Mouse (Mus musculus) limb, embryonic 14.5 days (tissue): ENCODE results near the gene Hoxc5. TPM values are rescaled to one million over a fixed set of nuclear protein-coding genes. Genes with fewer than 3 reads are reported as not detected.

Source experiments
- ATAC-seq: fragments of 200-750 bp; cut with Nextera tagmentation; 2 replicates; pipeline ENCODE4 v1.8.0; 2017; ENCODE audit warnings: low read depth, moderate number of reproducible peaks, moderate TSS enrichment; ENCODE audit not compliant: low FRiP score
- DNase-seq: peaks from one replicate; pipeline ENCODE4 v3.0.0-alpha.2; 2015; ENCODE audit warnings: low spot score
- H3K27ac ChIP-seq: fragments of 300-500 bp; sonication (generic); replicated peaks from 2 replicates; pipeline ENCODE4 v1.5.1; 2014; ENCODE audit warnings: low read depth, mild to moderate bottlenecking, low read length, moderate library complexity, mixed read lengths
- H3K27me3 ChIP-seq: fragments of 300-500 bp; sonication (generic); 2 replicates; pipeline ENCODE4 v1.6.1; 2014; ENCODE audit warnings: low read length, mixed read lengths; ENCODE audit not compliant: control insufficient read depth, insufficient read depth
- H3K36me3 ChIP-seq: fragments of 300-500 bp; sonication (generic); 2 replicates; pipeline ENCODE4 v1.6.1; 2014; ENCODE audit warnings: mild to moderate bottlenecking, low read length, moderate library complexity, mixed read lengths; ENCODE audit not compliant: control insufficient read depth, insufficient read depth
- H3K4me1 ChIP-seq: fragments of 300-500 bp; sonication (generic); 2 replicates; pipeline ENCODE4 v1.6.1; 2014; ENCODE audit warnings: antibody characterized with exemption, low read length, mixed read lengths; ENCODE audit not compliant: control insufficient read depth, insufficient read depth
- H3K4me2 ChIP-seq: fragments of 300-500 bp; sonication (generic); replicated peaks from 2 replicates; pipeline ENCODE4 v1.6.1; 2014; ENCODE audit warnings: low read depth, mild to moderate bottlenecking, low read length, moderate library complexity; ENCODE audit not compliant: severe bottlenecking
- H3K4me3 ChIP-seq: fragments of 300-500 bp; sonication (generic); replicated peaks from 2 replicates; pipeline ENCODE4 v1.5.1; 2014; ENCODE audit warnings: low read length
- H3K9ac ChIP-seq: fragments of 300-500 bp; sonication (generic); 2 replicates; pipeline ENCODE4 v1.6.1; 2014; ENCODE audit warnings: mild to moderate bottlenecking, low read depth, low read length, moderate library complexity; ENCODE audit not compliant: severe bottlenecking
- H3K9me3 ChIP-seq: fragments of 300-500 bp; sonication (generic); 2 replicates; pipeline ENCODE4 v1.6.1; 2016; ENCODE audit warnings: low read length; ENCODE audit not compliant: control insufficient read depth
- POLR2A ChIP-seq: fragments of 200-500 bp; IDR thresholded peaks from 2 replicates; pipeline ENCODE4 v1.8.0; 2012; ENCODE audit warnings: inconsistent platforms, mild to moderate bottlenecking, moderate library complexity, borderline replicate concordance; ENCODE audit not compliant: insufficient read depth, insufficient read length; ENCODE audit errors: extremely low read depth
- WGBS: fragments of 180-500 bp; shearing (Covaris S2); extraction: QIAGEN DNeasy Blood & Tissue Kit; methylation state at CpG from one replicate; pipeline ENCODE4 v1.1.7; 2014; 5-methylcytosine and 5-hydroxymethylcytosine counted together
- polyA plus RNA-seq, 2 experiments: library from polyadenylated mRNA; depleted of rRNA in 1 of 2; stranded (reverse) in 1 of 2; unstranded in 1 of 2; fragments of >200 nt; fragmentation: Nextera tagmentation in 1 of 2; extraction: Ambion mirVana in 1 of 2; gene quantifications; 2 replicates each; pipeline versions ENCODE4 v1.2.1 to v1.2.3; 2012 to 2014

Gene Hoxc5
- polyA plus RNA-seq, 2 experiments = 3.5 to 9.0 TPM

DNA sequence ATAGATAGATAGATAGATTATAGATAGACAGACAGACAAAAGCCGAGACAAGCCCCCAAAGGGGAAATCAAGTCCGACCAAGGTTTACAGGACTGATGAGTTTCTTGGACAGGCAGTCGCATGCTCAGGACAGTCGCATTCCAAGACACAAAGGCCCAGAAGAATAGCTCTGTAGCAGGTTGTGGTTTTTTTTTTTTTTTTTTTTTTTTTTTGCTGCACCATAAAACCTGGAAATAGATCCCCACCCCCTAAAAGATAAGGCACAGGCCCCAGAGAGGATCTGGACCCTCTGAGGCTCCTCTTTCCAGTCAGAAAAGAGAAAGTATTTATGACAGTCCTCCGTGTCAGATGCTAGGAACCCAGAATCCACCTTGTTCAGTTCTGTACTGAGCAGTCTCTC is 20.8 kb downstream of the Hoxc5 start:
- Histone ChIP-seq H3K27me3 (peaks cover 94% of the 10 kb centered on the region), H3K4me3 (no peak overlapping the region), H3K4me2 (no peak overlapping the region), H3K36me3 (no peaks in the 10 kb centered on the region), H3K9me3 (no peaks in the 10 kb centered on the region), H3K9ac (no peak overlapping the region), H3K4me1 (no peaks in the 10 kb centered on the region), H3K27ac (no peak overlapping the region)
- no peak for TF ChIP-seq POLR2A
- ATAC-seq (no peak), DNase-seq (no peak)
- WGBS = 41% methylated on average over 5 of the region's 5 CpGs

DNA sequence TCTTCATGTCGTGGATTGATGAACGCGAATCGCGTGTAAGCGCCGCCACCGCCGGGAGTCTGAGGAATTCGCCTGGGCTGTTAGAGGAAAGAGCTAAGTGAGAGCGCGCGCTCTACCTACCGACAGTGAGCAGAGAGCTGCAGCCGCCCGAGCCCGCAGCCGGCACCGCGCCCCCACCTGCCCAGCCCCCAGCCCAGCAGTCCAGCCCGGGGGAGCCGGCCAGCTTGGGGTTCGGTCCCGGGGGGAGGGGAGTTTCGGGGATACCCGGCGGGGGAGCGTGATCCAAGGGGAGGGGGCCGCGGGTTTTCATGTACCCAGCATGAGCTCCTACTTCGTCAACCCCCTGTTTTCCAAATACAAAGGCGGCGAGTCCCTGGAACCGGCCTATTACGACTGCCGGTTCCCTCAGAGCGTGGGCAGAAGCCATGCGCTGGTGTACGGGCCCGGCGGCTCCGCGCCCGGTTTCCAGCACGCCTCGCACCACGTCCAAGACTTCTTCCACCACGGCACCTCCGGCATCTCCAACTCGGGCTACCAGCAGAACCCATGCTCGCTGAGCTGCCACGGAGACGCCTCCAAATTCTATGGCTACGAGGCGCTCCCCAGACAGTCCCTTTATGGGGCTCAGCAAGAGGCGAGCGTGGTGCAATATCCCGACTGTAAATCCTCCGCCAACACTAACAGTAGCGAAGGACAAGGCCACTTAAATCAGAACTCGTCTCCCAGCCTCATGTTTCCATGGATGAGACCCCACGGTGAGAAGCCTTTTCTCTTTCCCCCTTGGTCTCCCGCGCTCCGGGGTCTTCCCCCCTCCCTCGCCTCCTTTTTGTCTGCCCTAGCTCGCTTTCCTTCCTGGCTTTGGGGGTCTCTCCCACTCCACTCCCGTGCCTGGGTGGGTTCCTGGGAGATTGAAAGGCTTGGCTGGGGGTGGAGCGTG is 23.5 kb downstream of the Hoxc5 start, which contains the start of gene Hoxc8:
Gene Hoxc8 (plus strand): TSS at position 147 of the 937 bp plus-strand sequence.
- H3K36me3 ChIP-seq = no peaks in the 10 kb centered on the region
- no peak within 1 kb of the TSS for H3K27ac ChIP-seq
- DNase-seq = no peak
- no peak for ATAC-seq
- H3K4me1 ChIP-seq = no peaks in the 10 kb centered on the region
- peak within 1 kb of the TSS; percentile 50 for H3K4me2 ChIP-seq
- TF ChIP-seq POLR2A = no peak
- WGBS = 3% methylated on average over 67 of the region's 69 CpGs
- no peaks in the 10 kb centered on the region for H3K9me3 ChIP-seq
- peak within 1 kb of the TSS; percentile 41; the same call in 1 of the 2 replicates for H3K9ac ChIP-seq
- peak within 1 kb of the TSS; percentile 34 for H3K4me3 ChIP-seq
- peaks cover 94% of the 10 kb centered on the region for H3K27me3 ChIP-seq

DNA sequence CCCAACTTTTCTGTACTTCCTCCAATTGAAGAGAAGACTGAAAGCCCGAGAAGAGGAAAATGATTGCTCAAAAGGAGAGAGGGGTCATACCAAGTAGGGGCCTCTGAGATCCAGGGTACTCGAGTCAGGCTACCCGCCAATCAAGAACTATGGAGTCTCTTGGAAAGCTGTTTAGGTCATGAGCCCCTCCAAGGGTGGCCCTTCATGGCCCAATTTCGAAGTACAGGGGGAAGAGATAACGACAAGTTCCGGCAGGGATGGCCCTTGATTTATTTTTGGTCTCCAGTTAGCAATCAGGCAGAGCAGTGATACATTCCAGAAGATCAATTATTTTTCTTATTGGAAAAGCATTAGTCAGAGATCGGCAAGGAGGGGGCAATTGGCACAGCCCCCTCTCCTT is 24.5 kb downstream of the Hoxc5 start:
- DNase-seq (no peak), ATAC-seq (no peak)
- H3K4me3 ChIP-seq = no peak overlapping the region
- no peak overlapping the region for H3K9ac ChIP-seq
- H3K9me3 ChIP-seq = no peaks in the 10 kb centered on the region
- TF ChIP-seq POLR2A = no peak
- WGBS = 18% methylated on average over 7 of the region's 7 CpGs
- H3K27me3 ChIP-seq = peaks cover 94% of the 10 kb centered on the region
- no peak overlapping the region for H3K4me2 ChIP-seq
- H3K4me1 ChIP-seq = no peaks in the 10 kb centered on the region
- no peak overlapping the region for H3K27ac ChIP-seq
- H3K36me3 ChIP-seq = no peaks in the 10 kb centered on the region

DNA sequence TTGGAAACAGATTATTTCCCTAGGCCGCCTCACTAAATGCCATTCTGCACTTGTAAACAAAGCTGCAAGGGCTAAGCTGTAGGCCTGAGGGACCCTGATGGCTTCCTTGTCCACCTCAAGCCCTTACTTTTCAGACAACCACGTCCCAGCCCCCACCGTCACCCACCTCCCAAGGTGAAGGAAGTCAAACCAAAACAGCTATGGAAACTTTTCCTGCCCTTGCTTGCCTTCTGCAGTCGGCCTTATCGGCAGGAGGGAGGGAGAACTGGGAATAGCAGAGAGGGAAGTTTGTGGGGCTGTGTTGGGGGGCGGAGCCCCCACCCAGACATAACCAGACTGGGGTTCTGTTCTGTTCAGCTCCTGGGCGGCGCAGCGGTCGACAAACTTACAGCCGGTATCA is 25.0 kb downstream of the Hoxc5 start:
- ATAC-seq (no peak), DNase-seq (no peak)
- H3K27me3 ChIP-seq = peaks cover 92% of the 10 kb centered on the region
- H3K27ac ChIP-seq = no peak overlapping the region
- H3K9ac ChIP-seq = no peak overlapping the region
- no peak overlapping the region for H3K4me2 ChIP-seq
- H3K9me3 ChIP-seq = no peaks in the 10 kb centered on the region
- 8% methylated on average over 11 of the region's 11 CpGs for WGBS
- no peaks in the 10 kb centered on the region for H3K36me3 ChIP-seq
- no peaks in the 10 kb centered on the region for H3K4me1 ChIP-seq
- H3K4me3 ChIP-seq = no peak overlapping the region
- no peak for TF ChIP-seq POLR2A

- no peak overlapping the region for H3K9ac ChIP-seq
- no peaks in the 10 kb centered on the region for H3K36me3 ChIP-seq
- peaks cover 91% of the 10 kb centered on the region for H3K27me3 ChIP-seq
- H3K4me1 ChIP-seq = 0 out of 2 replicates have a peak, but pooled peaks cover 2% of the 10 kb centered on the region
- ATAC-seq = no peak
- H3K4me2 ChIP-seq = no peak overlapping the region
- no peak overlapping the region for H3K27ac ChIP-seq
- TF ChIP-seq POLR2A = no peak
- no peak for DNase-seq
- WGBS = 13% methylated on average over 3 of the region's 3 CpGs
- H3K4me3 ChIP-seq = no peak overlapping the region
- no peaks in the 10 kb centered on the region for H3K9me3 ChIP-seq
Observed at GRCm38 (mm10) chr15:102992863-102993262, 25.6 kb downstream of the Hoxc5 start.
